Mouse (Mus musculus) spleen, adult 2 months (tissue): Measurements from ENCODE around the gene Pitpnc1.

Experiments used
- CTCF ChIP-seq: fragments of 200-500 bp; IDR thresholded peaks from 2 replicates; pipeline ENCODE4 v1.5.1; 2011; ENCODE audit warnings: mild to moderate bottlenecking, inconsistent platforms; ENCODE audit not compliant: insufficient read depth, insufficient read length, insufficient replicate concordance; ENCODE audit errors: extremely low read depth
- POLR2A ChIP-seq: fragments of 200-500 bp; IDR thresholded peaks from 2 replicates; pipeline ENCODE4 v1.6.1; 2011; ENCODE audit warnings: low read depth, low read length, inconsistent platforms

GRCm38 (mm10) chr11:107471071-107471720, 697 bp upstream of the Pitpnc1 start:
- TF ChIP-seq CTCF (no peak), POLR2A (no peak)
